Mouse (Mus musculus) heart, postnatal 0 days (tissue): ENCODE results near the gene Mrps16. TPM values are rescaled to one million over a fixed set of nuclear protein-coding genes. Genes with fewer than 3 reads are reported as not detected.
A peak's percentile ranks its signal among the peaks of the same experiment; 100 is the strongest.

Experiments used
- ATAC-seq: fragments of 200-750 bp; cut with Nextera tagmentation; 2 replicates; pipeline ENCODE4 v1.8.0; 2017; ENCODE audit warnings: low read depth, moderate number of reproducible peaks, moderate library complexity; ENCODE audit not compliant: insufficient read depth
- DNase-seq: peaks from one replicate; pipeline ENCODE4 v3.0.0-alpha.2; 2016; ENCODE audit warnings: low spot score
- H3K27ac ChIP-seq: fragments of 300-500 bp; sonication (generic); 2 replicates; pipeline ENCODE4 v1.5.1; 2014; ENCODE audit warnings: low read depth, mild to moderate bottlenecking
- H3K27me3 ChIP-seq: fragments of 300-500 bp; sonication (generic); 2 replicates; pipeline ENCODE4 v1.6.1; 2014; ENCODE audit warnings: low read length, mixed read lengths; ENCODE audit not compliant: control insufficient read depth, insufficient read depth
- H3K36me3 ChIP-seq: fragments of 300-500 bp; sonication (generic); replicated peaks from 2 replicates; pipeline ENCODE4 v1.6.1; 2014; ENCODE audit warnings: low read length, mixed read lengths; ENCODE audit not compliant: control insufficient read depth, insufficient read depth
- H3K4me1 ChIP-seq: fragments of 300-500 bp; sonication (generic); 2 replicates; pipeline ENCODE4 v1.6.1; 2014; ENCODE audit warnings: antibody characterized with exemption; ENCODE audit not compliant: control insufficient read depth, insufficient read depth
- H3K4me2 ChIP-seq: fragments of 300-500 bp; sonication (generic); 2 replicates; pipeline ENCODE4 v1.6.1; 2014; ENCODE audit warnings: low read depth, mild to moderate bottlenecking, low read length, moderate library complexity
- H3K4me3 ChIP-seq: fragments of 300-500 bp; sonication (generic); 2 replicates; pipeline ENCODE4 v1.5.1; 2014; ENCODE audit warnings: low read depth, low read length
- H3K9ac ChIP-seq: fragments of 300-500 bp; sonication (generic); replicated peaks from 2 replicates; pipeline ENCODE4 v1.6.1; 2014; ENCODE audit warnings: low read depth, low read length, mixed read lengths
- H3K9me3 ChIP-seq: fragments of 300-500 bp; sonication (generic); replicated peaks from 2 replicates; pipeline ENCODE4 v1.6.1; 2016; ENCODE audit warnings: low read length; ENCODE audit not compliant: control insufficient read depth
- CTCF ChIP-seq: IDR thresholded peaks from 2 replicates; pipeline ENCODE4 v1.5.1; 2016; ENCODE audit warnings: antibody characterized with exemption, control low read depth, low read depth
- EP300 ChIP-seq: IDR thresholded peaks from 2 replicates; pipeline ENCODE4 v1.6.1; 2016; ENCODE audit warnings: antibody characterized with exemption, low read depth
- WGBS: fragments of 180-500 bp; shearing (Covaris S2); extraction: QIAGEN DNeasy Blood & Tissue Kit; methylation state at CpG from one replicate; pipeline ENCODE4 v1.1.7; 2014; 5-methylcytosine and 5-hydroxymethylcytosine counted together
- polyA plus RNA-seq: library from polyadenylated mRNA; unstranded; fragments of >200 nt; fragmentation: Nextera tagmentation; extraction: Ambion mirVana; gene quantifications from 2 replicates; pipeline ENCODE4 v1.2.1, GENCODE M21; 2015
- total RNA-seq: library from RNA; depleted of rRNA; stranded (reverse); fragments of >200 nt; gene quantifications from 2 replicates; pipeline ENCODE4 v1.2.3, GENCODE M21; 2014; ENCODE audit warnings: low replicate concordance

Mrps16 gene
- total and polyA plus RNA-seq, 2 experiments from 2014 or later, result 79.3 to 122 TPM

DNA sequence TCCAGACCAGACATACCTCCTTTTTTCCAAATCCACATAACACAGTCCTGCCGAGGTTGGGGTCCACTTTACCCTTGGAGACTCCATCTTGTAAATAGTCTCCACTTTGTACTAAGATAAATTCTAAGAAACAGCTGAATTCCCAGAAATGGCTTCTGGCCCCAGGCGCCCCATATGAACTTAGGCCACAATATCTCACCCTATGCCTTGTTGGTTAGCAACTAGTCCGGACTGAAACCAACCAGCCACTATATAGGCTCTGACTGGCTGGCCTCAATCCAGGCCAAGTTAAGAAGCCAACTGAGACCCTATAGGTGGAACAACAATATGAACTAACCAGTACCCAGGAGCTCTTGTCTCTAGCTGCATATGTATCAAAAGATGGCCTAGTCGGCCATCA lies 1.1 kb downstream of the Mrps16 start:
- DNase-seq, result no peak
- 81% methylated on average over 3 of the region's 4 CpGs for WGBS
- ATAC-seq, result no peak
- no peak overlapping the region for H3K4me3 ChIP-seq
- H3K27ac ChIP-seq, result no peak overlapping the region
- TF ChIP-seq EP300, result no peak
- no peak for TF ChIP-seq CTCF
- H3K9me3 ChIP-seq, result no peaks in the 10 kb centered on the region
- H3K4me2 ChIP-seq, result peak overlapping the region; percentile 54; the same call in 1 of the 2 replicates
- peaks cover 19% of the 10 kb centered on the region for H3K4me1 ChIP-seq
- peaks cover 13% of the 10 kb centered on the region; the same call in 1 of the 2 replicates for H3K36me3 ChIP-seq
- H3K27me3 ChIP-seq, result no peaks in the 10 kb centered on the region
- no peak overlapping the region for H3K9ac ChIP-seq

GRCm38 (mm10) chr14:20389446-20390079 lies 3.9 kb downstream of the Mrps16 start:
- H3K9ac ChIP-seq, result peak overlapping the region; percentile 53; the same call in 1 of the 2 replicates

DNA sequence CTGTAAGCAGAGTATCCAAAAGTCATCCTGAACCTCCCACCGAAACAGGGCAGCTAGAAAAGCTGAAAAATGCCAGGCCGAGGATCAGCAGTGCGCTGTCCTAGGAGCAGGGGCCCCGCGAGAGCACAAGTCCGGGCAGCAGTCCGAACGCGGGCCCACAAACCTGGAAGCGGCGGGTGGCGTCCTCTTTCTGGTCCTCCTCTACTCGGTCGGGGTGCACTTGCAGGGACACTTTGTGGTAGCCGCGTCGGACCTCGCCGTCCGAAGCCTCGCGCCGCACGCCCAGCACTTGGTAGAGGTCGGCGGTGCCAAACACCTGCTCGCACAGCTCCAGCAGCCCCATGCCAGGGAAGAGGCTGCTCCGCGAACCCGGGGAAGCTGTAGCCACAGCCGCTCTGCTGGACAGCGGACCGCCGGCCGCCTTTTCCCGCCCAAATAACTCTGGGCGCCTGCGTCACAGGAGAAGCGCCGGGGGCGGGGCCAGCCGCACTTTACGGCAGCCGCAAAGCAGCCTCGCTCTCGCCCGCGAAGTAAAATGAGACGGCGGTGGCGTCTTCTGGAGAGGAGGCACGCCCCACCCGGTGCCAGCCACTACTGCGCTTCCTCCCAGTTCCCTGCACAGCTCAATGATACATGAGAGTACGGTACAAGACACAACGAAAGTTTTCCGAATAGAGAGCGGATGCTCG lies 4.8 kb downstream of the Mrps16 start, which contains the start of gene Dnajc9:
TSS of gene Dnajc9 (minus strand) at position 470 of the 689 bp plus-strand sequence.
- WGBS, result under 1% methylated on average over 59 of the region's 59 CpGs
- Histone ChIP-seq H3K27ac (peak within 1 kb of the TSS; percentile 76), H3K27me3 (no peaks in the 10 kb centered on the region), H3K4me1 (peaks cover 26% of the 10 kb centered on the region), H3K4me3 (peak within 1 kb of the TSS; percentile 67), H3K4me2 (peak within 1 kb of the TSS; percentile 95), H3K36me3 (peaks cover 29% of the 10 kb centered on the region), H3K9ac (peak within 1 kb of the TSS; percentile 58), H3K9me3 (no peaks in the 10 kb centered on the region)
- TF ChIP-seq CTCF (no peak), EP300 (no peak)
- DNase-seq, result peak; percentile 92
- ATAC-seq, result peak; percentile 55

More at GRCm38 (mm10) chr14:20389446-20390079, 3.9 kb downstream of the Mrps16 start:
- peak overlapping the region; percentile 76 for H3K27ac ChIP-seq
- peaks cover 26% of the 10 kb centered on the region for H3K4me1 ChIP-seq
- no peak for ATAC-seq
- H3K27me3 ChIP-seq, result no peaks in the 10 kb centered on the region
- peak overlapping the region; percentile 67 for H3K4me3 ChIP-seq
- no peak for TF ChIP-seq CTCF
- no peak for TF ChIP-seq EP300
- H3K9me3 ChIP-seq, result no peaks in the 10 kb centered on the region
- H3K4me2 ChIP-seq, result peak overlapping the region; percentile 95
- DNase-seq, result no peak
- H3K36me3 ChIP-seq, result peaks cover 22% of the 10 kb centered on the region
- WGBS, result 85% methylated on average over 8 of the region's 8 CpGs

GRCm38 (mm10) chr14:20379753-20380430 lies 13.5 kb downstream of the Mrps16 start:
- no peak overlapping the region for H3K4me3 ChIP-seq
- 81% methylated on average over 9 of the region's 9 CpGs for WGBS
- ATAC-seq, result no peak

DNA sequence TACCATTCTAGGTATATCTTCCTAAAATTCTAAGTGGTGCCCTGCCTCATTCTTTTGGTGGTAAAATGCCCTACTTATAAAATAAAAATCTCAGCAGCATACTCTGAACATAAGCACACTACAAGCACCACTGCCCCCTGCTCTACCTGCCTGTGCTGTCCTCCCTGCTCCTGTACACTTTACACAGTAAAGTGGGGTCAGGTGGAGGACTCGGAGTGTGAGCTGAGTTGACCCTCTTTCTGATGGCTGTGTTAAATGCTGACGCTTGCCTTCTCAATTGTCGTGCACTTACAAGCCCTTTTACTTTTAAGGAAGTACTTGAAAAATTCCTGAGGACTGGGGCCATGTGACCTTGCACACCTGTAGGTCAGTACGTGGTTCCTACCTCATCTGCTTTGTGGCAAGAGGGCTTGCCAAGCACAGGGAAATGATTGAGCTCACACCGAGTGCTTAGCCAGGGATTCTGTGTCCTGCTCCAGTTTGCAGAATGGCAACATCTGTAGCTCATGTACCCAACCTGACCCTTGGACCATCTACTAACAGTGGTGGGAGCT lies 14.3 kb downstream of the Mrps16 start:
- Histone ChIP-seq H3K4me1 (peaks cover 4% of the 10 kb centered on the region; the same call in 1 of the 2 replicates), H3K27me3 (no peaks in the 10 kb centered on the region), H3K27ac (no peak overlapping the region), H3K36me3 (peaks cover 47% of the 10 kb centered on the region), H3K9me3 (no peaks in the 10 kb centered on the region), H3K4me3 (no peak overlapping the region), H3K4me2 (no peak overlapping the region), H3K9ac (no peak overlapping the region)
- no peak for ATAC-seq
- WGBS, result 79% methylated on average over 5 of the region's 5 CpGs
- DNase-seq, result no peak
- TF ChIP-seq EP300 (no peak), CTCF (no peak)

More at GRCm38 (mm10) chr14:20379753-20380430, 13.5 kb downstream of the Mrps16 start:
- H3K27me3 ChIP-seq, result no peaks in the 10 kb centered on the region
- H3K9me3 ChIP-seq, result no peaks in the 10 kb centered on the region
- DNase-seq, result no peak
- TF ChIP-seq EP300 (no peak), CTCF (no peak)
- H3K4me2 ChIP-seq, result no peak overlapping the region
- H3K27ac ChIP-seq, result no peak overlapping the region
- H3K9ac ChIP-seq, result no peak overlapping the region
- H3K36me3 ChIP-seq, result peaks cover 48% of the 10 kb centered on the region
- peaks cover 4% of the 10 kb centered on the region; the same call in 1 of the 2 replicates for H3K4me1 ChIP-seq
